Mouse (Mus musculus): Measurements from ENCODE around the gene Ralgps2. TPM values are rescaled to one million over a fixed set of nuclear protein-coding genes. Genes with fewer than 3 reads are reported as not detected.

Gene Ralgps2
- polyA plus RNA-seq, 1 experiment from 2014 or later: 118 TPM

- H3K9ac ChIP-seq: no peak overlapping the region
- no peak overlapping the region for H3K4me3 ChIP-seq
- no peak overlapping the region for H3K27ac ChIP-seq
- WGBS: 93% methylated on average over 5 of the region's 5 CpGs
- H3K36me3 ChIP-seq: peaks cover 37% of the 10 kb centered on the region
- H3K4me1 ChIP-seq (replicated peaks): peaks cover 4% of the 10 kb centered on the region; the same call in 1 of the 2 replicates
- H3K4me2 ChIP-seq: no peak overlapping the region
- no peaks in the 10 kb centered on the region for H3K9me3 ChIP-seq
- ATAC-seq (ENCODE audit: low FRiP score): no peak
- H3K27me3 ChIP-seq: no peaks in the 10 kb centered on the region
Measured at GRCm38 (mm10) chr1:156870028-156870427, 69.4 kb downstream of the Ralgps2 start.

GRCm38 (mm10) chr1:156864240-156864639 is 75.2 kb downstream of the Ralgps2 start:
- Histone ChIP-seq H3K4me3 (no peak overlapping the region), H3K4me2 (no peak overlapping the region), H3K4me1 (replicated peaks) (peaks cover 27% of the 10 kb centered on the region), H3K27me3 (no peaks in the 10 kb centered on the region), H3K36me3 (peaks cover 14% of the 10 kb centered on the region), H3K27ac (peak overlapping the region; percentile 66), H3K9me3 (no peaks in the 10 kb centered on the region), H3K9ac (0 out of 2 replicates have a peak overlapping the region, but pooled peaks have one; percentile 13)
- 33% methylated on average over 3 of the region's 3 CpGs for WGBS
- no peak for ATAC-seq (ENCODE audit: low FRiP score)

GRCm38 (mm10) chr1:156863726-156864125 is 75.7 kb downstream of the Ralgps2 start:
- Histone ChIP-seq H3K4me2 (no peak overlapping the region), H3K27ac (peak overlapping the region; percentile 66), H3K9ac (no peak overlapping the region), H3K9me3 (no peaks in the 10 kb centered on the region), H3K36me3 (peaks cover 14% of the 10 kb centered on the region), H3K4me1 (replicated peaks) (peaks cover 27% of the 10 kb centered on the region), H3K4me3 (no peak overlapping the region), H3K27me3 (no peaks in the 10 kb centered on the region)
- WGBS: 45% methylated on average over 3 of the region's 3 CpGs
- ATAC-seq (ENCODE audit: low FRiP score): no peak

GRCm38 (mm10) chr1:156861475-156862043 is 77.9 kb downstream of the Ralgps2 start:
- WGBS: 46% methylated on average over 4 of the region's 4 CpGs
- Histone ChIP-seq H3K27me3 (no peaks in the 10 kb centered on the region), H3K4me3 (no peak overlapping the region), H3K9me3 (no peaks in the 10 kb centered on the region), H3K4me2 (no peak overlapping the region), H3K9ac (no peak overlapping the region), H3K36me3 (peaks cover 4% of the 10 kb centered on the region), H3K4me1 (replicated peaks) (peaks cover 27% of the 10 kb centered on the region), H3K27ac (no peak overlapping the region)
- ATAC-seq (ENCODE audit: low FRiP score): no peak

- Histone ChIP-seq H3K36me3 (no peaks in the 10 kb centered on the region), H3K9ac (no peak overlapping the region), H3K27ac (no peak overlapping the region), H3K27me3 (no peaks in the 10 kb centered on the region), H3K9me3 (no peaks in the 10 kb centered on the region), H3K4me3 (no peak overlapping the region), H3K4me1 (replicated peaks) (peaks cover 24% of the 10 kb centered on the region), H3K4me2 (no peak overlapping the region)
- ATAC-seq (ENCODE audit: low FRiP score): no peak
- 85% methylated on average over 8 of the region's 8 CpGs for WGBS
Measured at GRCm38 (mm10) chr1:156860266-156860665, 79.2 kb downstream of the Ralgps2 start.

GRCm38 (mm10) chr1:156859711-156860250 is 79.6 kb downstream of the Ralgps2 start:
- ATAC-seq (ENCODE audit: low FRiP score): no peak
- no peak overlapping the region for H3K4me3 ChIP-seq
- H3K9ac ChIP-seq: no peak overlapping the region
- H3K9me3 ChIP-seq: no peaks in the 10 kb centered on the region
- H3K4me2 ChIP-seq: no peak overlapping the region
- no peak overlapping the region for H3K27ac ChIP-seq
- 85% methylated on average over 2 of the region's 2 CpGs for WGBS
- H3K4me1 ChIP-seq (replicated peaks): peaks cover 21% of the 10 kb centered on the region
- H3K36me3 ChIP-seq: no peaks in the 10 kb centered on the region
- no peaks in the 10 kb centered on the region for H3K27me3 ChIP-seq

GRCm38 (mm10) chr1:156859156-156859555 is 80.3 kb downstream of the Ralgps2 start:
- H3K4me3 ChIP-seq: no peak overlapping the region

GRCm38 (mm10) chr1:156856666-156857065 is 82.8 kb downstream of the Ralgps2 start:
- peaks cover 7% of the 10 kb centered on the region; the same call in 1 of the 2 replicates for H3K4me1 ChIP-seq (replicated peaks)
- H3K4me2 ChIP-seq: no peak overlapping the region
- H3K36me3 ChIP-seq: no peaks in the 10 kb centered on the region
- H3K4me3 ChIP-seq: no peak overlapping the region
- no peak overlapping the region for H3K27ac ChIP-seq
- WGBS: 94% methylated on average over 2 of the region's 2 CpGs
- H3K27me3 ChIP-seq: no peaks in the 10 kb centered on the region
- no peaks in the 10 kb centered on the region for H3K9me3 ChIP-seq
- ATAC-seq (ENCODE audit: low FRiP score): no peak
- H3K9ac ChIP-seq: no peak overlapping the region

More at GRCm38 (mm10) chr1:156859156-156859555, 80.3 kb downstream of the Ralgps2 start:
- ATAC-seq (ENCODE audit: low FRiP score): no peak
- H3K9ac ChIP-seq: no peak overlapping the region
- H3K36me3 ChIP-seq: no peaks in the 10 kb centered on the region
- no peaks in the 10 kb centered on the region for H3K9me3 ChIP-seq
- 98% methylated on average over 2 of the region's 2 CpGs for WGBS
- H3K4me1 ChIP-seq (replicated peaks): peaks cover 19% of the 10 kb centered on the region
- no peak overlapping the region for H3K27ac ChIP-seq
- no peaks in the 10 kb centered on the region for H3K27me3 ChIP-seq
- no peak overlapping the region for H3K4me2 ChIP-seq

- H3K4me1 ChIP-seq (replicated peaks): peaks cover 4% of the 10 kb centered on the region; the same call in 1 of the 2 replicates
- no peak for ATAC-seq (ENCODE audit: low FRiP score)
- no peaks in the 10 kb centered on the region for H3K36me3 ChIP-seq
- no peak overlapping the region for H3K9ac ChIP-seq
- no peaks in the 10 kb centered on the region for H3K27me3 ChIP-seq
- no peak overlapping the region for H3K4me2 ChIP-seq
- WGBS: 91% methylated on average over 4 of the region's 4 CpGs
- no peak overlapping the region for H3K27ac ChIP-seq
- no peaks in the 10 kb centered on the region for H3K9me3 ChIP-seq
- H3K4me3 ChIP-seq: no peak overlapping the region
Measured at GRCm38 (mm10) chr1:156854558-156854957, 84.9 kb downstream of the Ralgps2 start.

GRCm38 (mm10) chr1:156852872-156853271 is 86.6 kb downstream of the Ralgps2 start:
- no peak for ATAC-seq (ENCODE audit: low FRiP score)
- Histone ChIP-seq H3K9ac (no peak overlapping the region), H3K9me3 (no peaks in the 10 kb centered on the region), H3K4me2 (no peak overlapping the region), H3K36me3 (no peaks in the 10 kb centered on the region), H3K27ac (no peak overlapping the region), H3K4me3 (no peak overlapping the region), H3K27me3 (no peaks in the 10 kb centered on the region), H3K4me1 (replicated peaks) (peaks cover 4% of the 10 kb centered on the region; the same call in 1 of the 2 replicates)
- WGBS: 61% methylated on average over 5 of the region's 5 CpGs

- 80% methylated on average over 9 of the region's 9 CpGs for WGBS
- H3K9ac ChIP-seq: no peak overlapping the region
- no peak overlapping the region for H3K27ac ChIP-seq
- no peaks in the 10 kb centered on the region for H3K27me3 ChIP-seq
- no peaks in the 10 kb centered on the region for H3K36me3 ChIP-seq
- no peak for ATAC-seq (ENCODE audit: low FRiP score)
- peaks cover 4% of the 10 kb centered on the region; the same call in 1 of the 2 replicates for H3K4me1 ChIP-seq (replicated peaks)
- no peaks in the 10 kb centered on the region for H3K9me3 ChIP-seq
- no peak overlapping the region for H3K4me2 ChIP-seq
- H3K4me3 ChIP-seq: no peak overlapping the region
Measured at GRCm38 (mm10) chr1:156852409-156852808, 87.0 kb downstream of the Ralgps2 start.

- H3K9me3 ChIP-seq: no peaks in the 10 kb centered on the region
- no peaks in the 10 kb centered on the region for H3K27me3 ChIP-seq
- no peak overlapping the region for H3K4me3 ChIP-seq
- whole genome bisulfite sequencing: 79% methylated on average over 4 of the region's 4 CpGs
- H3K4me2 ChIP-seq: no peak overlapping the region
- H3K9ac ChIP-seq: no peak overlapping the region
- no peak for ATAC-seq (ENCODE audit: low FRiP score)
- peaks cover 14% of the 10 kb centered on the region for H3K4me1 ChIP-seq (replicated peaks)
- H3K27ac ChIP-seq: no peak overlapping the region
- H3K36me3 ChIP-seq: peaks cover 5% of the 10 kb centered on the region; the same call in 1 of the 2 replicates
Measured at GRCm38 (mm10) chr1:156847098-156847497, 92.3 kb downstream of the Ralgps2 start.
